Mouse (Mus musculus) gastrocnemius, adult 8-10 months (tissue): Measurements from ENCODE around the gene Fbxw5. TPM values are rescaled to one million over a fixed set of nuclear protein-coding genes. Genes with fewer than 3 reads are reported as not detected.

Experiments
- DNase-seq, 2 experiments: peaks; one replicate each; pipeline ENCODE4 v3.0.0; 2022; ENCODE audit warnings: low spot score in 2 of 2
- total RNA-seq, 4 experiments: library from RNA; stranded (reverse); gene quantifications; 2 replicates each; pipeline ENCODE4 v1.2.4; 2022

The Fbxw5 gene
- total RNA-seq: 100 to 1,000 TPM in 1 of 4 experiments, 10 to 100 TPM in 3; 83.3 to 100 (median 89.7) TPM

- DNase-seq: peak; percentile 61 to 81
These were observed at the start of gene Fbxw5 for GRCm38 (mm10) chr2:25500576-25501405. Gene Fbxw5, plus strand, starts transcription at chr2:25500750.

GRCm38 (mm10) chr2:25450853-25451647 is 49.5 kb upstream of the Fbxw5 start:
- no peak for DNase-seq

GRCm38 (mm10) chr2:25452951-25453350 is 47.6 kb upstream of the Fbxw5 start:
- DNase-seq: no peak

- DNase-seq: no peak
These were observed 44.2 kb upstream of the Fbxw5 start, which contains the start of gene Clic3 for GRCm38 (mm10) chr2:25456205-25456953. Gene Clic3, plus strand, starts transcription at chr2:25456838.

GRCm38 (mm10) chr2:25457022-25457896 is 43.3 kb upstream of the Fbxw5 start:
- no peak for DNase-seq

- peak; percentile 31 to 52 for DNase-seq
These were observed 41.6 kb upstream of the Fbxw5 start for GRCm38 (mm10) chr2:25458911-25459310.

GRCm38 (mm10) chr2:25460135-25460534 is 40.4 kb upstream of the Fbxw5 start:
- peak in 1 of 2 experiments; percentile 26 for DNase-seq

GRCm38 (mm10) chr2:25460551-25461309 is 39.8 kb upstream of the Fbxw5 start, which contains the start of gene Paxx:
Gene Paxx, minus strand, starts transcription at chr2:25461094.
- peak; percentile 83 to 93 for DNase-seq

GRCm38 (mm10) chr2:25461407-25461806 is 39.1 kb upstream of the Fbxw5 start:
- no peak for DNase-seq

- DNase-seq: no peak
These were observed 36.9 kb upstream of the Fbxw5 start for GRCm38 (mm10) chr2:25463630-25464029.

- no peak for DNase-seq
These were observed 35.3 kb upstream of the Fbxw5 start for GRCm38 (mm10) chr2:25465256-25465655.

GRCm38 (mm10) chr2:25465816-25466635 is 34.5 kb upstream of the Fbxw5 start:
- no peak for DNase-seq

GRCm38 (mm10) chr2:25467606-25468303 is 32.8 kb upstream of the Fbxw5 start:
- no peak for DNase-seq

- no peak for DNase-seq
These were observed 31.3 kb upstream of the Fbxw5 start for GRCm38 (mm10) chr2:25468962-25469915.

- no peak for DNase-seq
These were observed 30.6 kb upstream of the Fbxw5 start, which contains the start of gene Ptgds for GRCm38 (mm10) chr2:25469969-25470368. Gene Ptgds, minus strand, starts transcription at chr2:25470046.

GRCm38 (mm10) chr2:25472550-25472949 is 28.0 kb upstream of the Fbxw5 start:
- DNase-seq: no peak

GRCm38 (mm10) chr2:25477541-25477940 is 23.0 kb upstream of the Fbxw5 start:
- DNase-seq: no peak
